Mouse (Mus musculus) c-Kit-positive CD71-positive TER-119-positive erythroid progenitor cells, embryonic 14.5 days (primary cell): ENCODE results near the gene Hist1h2ad.
"Not testable (repeated sequence)": the region's sequence is repeated elsewhere in the genome, so short reads cannot be mapped to it uniquely, and the experiment has no call there.

Experiments used
- DNase-seq: peaks from one replicate; pipeline ENCODE4 v3.0.0-alpha.2; 2013; ENCODE audit warnings: low spot score

The Hist1h2ad gene

DNA sequence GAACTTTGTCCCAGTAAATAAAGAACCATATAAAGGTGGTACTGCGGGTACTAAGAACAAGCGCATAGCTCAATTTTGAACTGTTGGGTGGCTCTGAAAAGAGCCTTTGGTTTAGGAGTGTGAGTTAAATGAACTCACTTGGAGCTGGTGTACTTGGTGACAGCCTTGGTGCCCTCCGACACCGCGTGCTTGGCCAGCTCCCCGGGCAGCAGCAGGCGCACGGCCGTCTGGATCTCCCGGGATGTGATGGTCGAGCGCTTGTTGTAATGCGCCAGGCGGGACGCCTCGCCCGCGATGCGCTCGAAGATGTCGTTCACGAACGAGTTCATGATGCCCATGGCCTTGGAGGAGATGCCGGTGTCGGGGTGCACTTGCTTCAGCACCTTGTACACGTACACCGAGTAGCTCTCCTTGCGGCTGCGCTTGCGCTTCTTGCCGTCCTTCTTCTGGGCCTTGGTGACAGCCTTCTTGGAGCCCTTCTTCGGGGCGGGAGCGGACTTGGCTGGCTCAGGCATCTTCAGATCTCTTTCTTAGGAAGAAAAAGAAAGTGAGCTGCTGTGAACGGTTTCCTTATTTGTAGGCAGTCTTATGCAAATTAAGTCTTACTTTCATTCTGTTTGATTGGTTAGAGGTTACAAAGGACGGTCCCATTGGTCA is 11.4 kb downstream of the Hist1h2ad start:
- DNase-seq = peak; percentile 97

DNA sequence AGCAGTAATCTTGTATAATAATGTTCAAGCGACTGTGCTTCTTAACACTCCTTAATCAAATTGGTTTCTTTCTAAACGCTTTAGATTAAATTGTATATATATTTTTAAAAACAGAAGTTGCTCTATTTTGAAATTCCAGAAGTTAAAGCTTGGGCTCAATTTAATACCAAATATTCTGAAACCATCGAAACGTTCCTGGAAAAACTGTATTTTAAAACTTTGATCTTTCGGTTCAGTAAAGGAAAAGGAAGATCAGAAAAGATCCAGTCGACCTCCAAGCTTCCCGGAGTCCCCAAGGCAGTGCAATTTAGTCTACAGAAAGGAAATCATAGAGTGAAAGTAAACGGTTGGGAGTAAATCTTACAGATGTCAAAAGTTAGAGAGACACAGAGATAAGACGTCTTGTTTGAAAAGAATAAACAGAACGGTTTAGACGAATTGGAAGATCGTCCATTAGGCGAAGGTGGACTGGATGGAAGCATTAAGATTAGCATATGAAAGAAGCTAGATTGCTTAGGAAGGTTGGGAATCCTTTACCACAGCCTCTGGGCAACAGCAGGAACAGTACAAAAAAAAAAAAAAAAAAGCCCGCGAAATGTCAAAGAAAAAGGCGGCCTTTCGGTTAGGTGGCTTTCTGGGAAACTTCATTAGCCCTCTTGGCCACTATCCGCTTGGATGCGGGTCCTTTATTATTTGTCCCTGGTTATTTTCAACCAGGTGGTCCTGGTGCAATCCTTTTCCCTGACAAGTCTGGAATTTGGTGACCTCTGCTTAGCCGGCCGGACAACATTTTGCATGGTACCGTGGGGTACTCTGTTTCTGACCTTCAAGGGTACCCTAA is 12.1 kb downstream of the Hist1h2ad start:
- DNase-seq = peak; percentile 63

DNA sequence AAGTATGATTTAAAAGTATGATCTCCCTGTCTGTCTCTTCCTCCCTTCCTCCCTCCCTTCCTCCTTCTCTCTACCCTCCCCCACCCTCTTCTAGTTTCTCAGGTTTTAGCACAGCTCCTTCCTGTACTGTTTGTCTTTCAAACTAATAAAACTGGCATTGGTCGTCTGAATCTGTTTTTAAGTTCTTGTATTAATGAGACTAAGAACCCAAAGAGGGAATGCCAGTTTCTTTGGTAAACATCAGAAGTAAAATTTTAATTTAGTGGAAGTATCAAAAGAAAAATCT is 12.7 kb downstream of the Hist1h2ad start:
- DNase-seq = peak; percentile 38

DNA sequence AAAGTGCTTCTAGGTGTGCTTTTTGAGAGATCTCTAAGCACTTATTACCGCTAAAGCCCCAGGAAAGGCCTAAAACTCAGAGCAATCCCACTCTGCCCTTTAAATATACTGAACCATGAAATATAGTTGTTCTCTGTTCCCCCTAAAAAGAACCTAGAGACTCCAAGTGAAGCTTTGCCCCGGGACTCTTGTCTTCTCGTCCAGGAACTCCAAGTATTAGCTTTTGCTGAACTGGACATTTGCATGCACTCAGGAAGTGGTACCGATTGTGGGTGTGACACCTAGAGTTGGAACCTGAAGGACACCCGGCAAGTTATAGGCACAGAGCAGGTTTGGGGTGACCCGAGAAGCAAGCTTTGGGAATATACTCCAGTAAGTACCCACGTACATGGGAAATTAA is 17.0 kb downstream of the Hist1h2ad start:
- DNase-seq = no peak

DNA sequence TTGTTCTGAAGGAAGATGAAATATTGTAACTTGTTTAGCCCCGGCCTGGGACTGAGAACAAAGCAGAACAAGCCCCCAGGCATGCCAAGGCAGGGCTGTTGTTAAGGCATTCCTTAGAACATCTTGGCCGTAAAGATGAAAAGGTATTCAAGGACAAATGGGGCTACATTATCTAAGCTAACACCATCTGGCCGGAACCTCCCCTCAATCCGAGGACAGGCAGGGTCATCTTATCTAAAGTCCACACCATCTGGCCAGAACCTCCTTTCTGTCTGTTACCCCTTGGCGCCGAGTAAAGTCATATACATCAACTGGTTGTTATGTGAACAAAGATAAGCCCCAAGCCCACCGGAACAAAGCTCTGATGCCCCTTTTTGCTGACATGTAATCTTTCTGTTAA is 17.7 kb downstream of the Hist1h2ad start:
- DNase-seq = not testable (repeated sequence)

DNA sequence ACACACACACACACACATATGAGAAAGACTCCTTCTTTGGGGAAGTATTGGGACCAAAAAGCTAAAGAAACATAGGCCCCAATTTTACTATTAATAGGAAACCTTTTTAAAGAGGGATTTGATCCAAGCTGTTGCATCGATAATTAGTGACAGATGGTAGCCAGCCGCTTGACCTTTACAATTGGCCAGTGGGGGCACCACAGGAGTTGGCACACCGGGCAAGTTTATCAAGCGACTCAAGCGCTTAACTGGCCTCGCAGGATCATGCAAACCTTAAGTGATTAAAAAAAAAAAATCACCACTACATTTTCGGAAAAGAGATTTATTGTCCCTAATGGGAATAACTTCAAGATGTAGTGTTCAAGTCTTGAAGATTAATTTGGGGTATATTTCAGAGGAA is 18.4 kb downstream of the Hist1h2ad start:
- DNase-seq = no peak

DNA sequence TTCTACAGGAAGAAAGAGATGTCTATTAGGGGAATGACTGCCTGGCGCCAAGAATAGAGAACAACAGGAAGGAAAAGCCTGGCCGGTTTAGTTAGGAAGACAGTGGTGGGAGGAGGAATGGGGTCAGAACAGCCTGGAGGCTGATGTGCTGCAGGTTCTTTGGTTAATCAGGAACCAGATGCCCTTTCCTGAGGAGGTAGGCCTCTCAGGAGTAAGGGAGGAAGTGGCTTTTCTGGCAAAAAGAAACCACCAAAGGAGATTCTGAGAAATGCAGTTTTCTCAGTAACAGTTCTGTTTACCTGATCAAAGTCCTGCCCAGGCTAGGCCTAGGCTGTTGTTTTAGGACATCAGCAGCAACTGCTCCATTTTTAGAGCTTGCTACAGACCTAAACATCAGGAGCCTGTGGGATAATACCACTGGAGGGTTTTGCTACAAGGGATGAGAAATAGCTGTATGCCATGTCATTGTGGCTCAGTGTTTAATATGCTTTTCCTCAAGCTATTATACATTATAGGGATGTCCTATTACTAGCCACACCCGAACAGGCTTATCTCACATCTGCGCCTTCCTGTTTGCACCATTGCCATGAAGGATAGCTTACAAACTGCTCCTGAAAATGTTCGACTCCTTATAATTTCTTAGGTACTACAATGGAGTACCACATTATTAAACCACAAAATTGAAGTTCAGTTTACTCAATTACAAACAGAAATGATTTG is 19.0 kb downstream of the Hist1h2ad start:
- peak; percentile 39 for DNase-seq

DNA sequence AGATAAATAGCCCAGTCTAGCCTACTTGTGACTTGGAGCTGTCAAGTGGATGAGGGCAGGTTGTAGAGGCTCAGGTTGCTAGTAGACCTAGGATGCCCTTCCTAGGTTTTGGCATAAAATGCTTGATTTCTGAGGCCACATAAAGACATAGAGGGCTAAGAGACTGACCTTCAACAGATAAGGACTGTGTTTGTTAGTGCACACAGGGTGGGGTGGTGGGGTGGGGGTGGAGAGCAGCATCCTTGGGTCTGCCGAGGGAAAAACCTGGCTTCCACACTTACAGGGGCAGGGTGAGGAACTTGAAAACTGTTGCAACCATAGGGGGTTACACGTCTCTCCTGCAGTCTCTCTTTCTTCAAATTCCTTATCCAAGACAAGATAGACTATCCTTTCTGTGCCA is 21.0 kb downstream of the Hist1h2ad start:
- no peak for DNase-seq

DNA sequence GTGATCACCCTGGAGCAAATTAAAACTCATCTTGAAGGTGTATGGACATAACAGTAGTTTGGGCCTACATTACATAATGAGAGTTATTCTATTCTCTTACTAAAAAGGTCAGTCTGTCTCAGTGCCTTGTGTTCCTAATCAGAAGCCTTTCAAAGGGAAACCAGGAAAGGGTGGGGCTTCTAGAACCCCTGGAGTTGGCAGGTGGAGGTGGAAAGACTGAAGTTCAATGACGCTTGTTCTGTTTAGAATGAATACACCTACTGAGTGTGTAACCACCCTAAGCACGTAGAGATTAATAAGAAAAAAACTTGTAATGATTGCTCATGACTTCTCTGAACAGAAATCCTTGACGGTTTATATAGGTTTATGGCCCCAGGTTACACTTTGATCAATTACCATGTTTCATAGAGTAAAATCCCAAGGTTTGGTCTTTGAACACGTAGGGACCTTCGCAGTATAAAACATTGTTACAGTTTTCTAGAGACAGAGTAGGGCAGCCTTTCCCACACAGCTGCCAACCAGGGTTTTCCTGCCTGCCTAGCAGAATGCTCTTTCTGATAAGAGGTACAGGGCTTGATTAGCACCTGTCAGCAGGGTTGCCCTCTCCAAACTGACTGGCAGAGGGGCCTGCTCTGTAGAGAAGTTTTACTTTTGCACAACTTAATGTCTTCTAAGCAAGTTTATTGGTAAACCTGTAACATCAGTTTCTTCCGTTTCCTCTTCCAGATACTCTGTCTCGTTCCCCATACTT is 21.6 kb downstream of the Hist1h2ad start:
- DNase-seq = peak; percentile 68

DNA sequence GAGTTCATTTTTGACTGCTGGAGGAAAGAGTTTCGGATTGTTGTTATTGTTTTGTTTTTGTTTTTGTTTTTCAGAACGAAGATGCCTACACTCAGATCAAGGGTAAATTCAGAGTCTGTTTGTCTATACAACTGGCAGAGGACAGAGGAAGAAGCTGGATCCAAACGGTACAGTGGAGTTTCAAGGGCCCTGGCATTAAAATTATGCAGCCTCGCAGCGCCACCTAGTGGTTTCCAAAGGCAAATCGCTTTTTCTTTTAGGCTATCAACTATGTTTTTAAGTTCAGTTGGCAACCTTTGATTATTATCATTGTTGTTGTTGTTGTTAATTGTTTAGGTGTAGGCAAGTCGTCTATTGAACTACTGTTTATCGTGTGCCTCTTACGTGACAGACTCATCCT is 23.8 kb downstream of the Hist1h2ad start:
- peak; percentile 90 for DNase-seq

DNA sequence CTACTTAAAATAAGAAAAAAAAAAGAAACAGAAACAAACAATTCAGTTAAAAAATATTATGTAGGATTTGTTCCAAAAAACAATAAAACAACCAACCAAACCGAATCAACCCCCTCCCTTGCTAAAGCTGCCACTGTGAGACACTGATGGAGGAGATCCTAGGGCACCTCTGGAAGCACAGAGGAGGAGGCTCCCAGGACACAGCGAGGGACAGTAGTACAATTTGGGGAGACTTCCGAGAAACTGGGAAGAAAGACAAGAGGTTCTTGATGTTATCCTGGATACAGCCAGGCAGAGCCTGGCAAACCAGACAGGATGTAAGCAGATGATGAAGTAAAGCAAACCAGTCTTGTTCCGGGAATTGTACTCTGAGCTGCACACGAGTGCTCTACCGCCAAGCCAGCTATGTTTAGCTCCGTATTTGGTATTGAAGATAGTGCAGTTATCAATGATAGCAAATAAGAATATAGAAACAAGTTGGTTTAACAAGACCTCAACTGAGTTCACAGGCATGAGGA is 29.1 kb downstream of the Hist1h2ad start:
- DNase-seq = no peak

DNA sequence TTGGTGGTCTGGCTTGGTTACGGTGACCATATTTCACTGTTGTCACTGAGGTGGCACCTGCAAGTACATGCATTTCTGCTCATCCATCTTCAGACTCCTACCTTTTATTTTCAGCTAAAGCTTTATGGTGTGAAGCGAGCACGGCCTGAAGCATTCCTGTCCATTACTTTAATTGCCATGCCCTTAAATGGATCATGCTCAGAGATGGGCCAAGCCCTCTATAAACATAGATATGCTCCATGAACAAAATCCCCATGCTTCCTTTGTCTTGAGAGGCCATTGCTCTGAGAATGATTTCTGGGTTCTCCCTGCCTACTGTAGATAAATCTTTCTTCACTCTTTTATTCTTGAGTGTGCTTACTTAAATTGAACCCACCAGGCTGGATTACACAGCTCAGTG is 30.3 kb downstream of the Hist1h2ad start:
- no peak for DNase-seq

DNA sequence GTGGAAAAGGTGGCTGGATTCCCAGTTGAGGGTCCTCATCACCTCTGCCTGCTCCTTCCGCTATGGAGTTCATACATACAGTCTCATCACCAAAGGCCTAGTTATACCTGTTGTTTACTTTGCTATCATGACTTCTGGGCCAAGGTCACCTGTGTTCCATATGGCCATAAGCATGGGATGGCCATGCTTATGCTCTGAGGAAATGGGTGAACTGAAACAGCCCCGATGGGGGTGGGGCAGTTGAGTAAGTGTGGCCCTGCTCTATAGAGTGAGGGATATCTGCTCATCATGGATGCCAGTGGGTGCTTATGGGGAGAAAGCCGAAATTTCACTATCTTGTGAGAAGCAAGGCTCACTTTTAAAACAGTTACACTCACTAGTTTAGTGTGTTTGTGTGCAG is 30.9 kb downstream of the Hist1h2ad start:
- no peak for DNase-seq

DNA sequence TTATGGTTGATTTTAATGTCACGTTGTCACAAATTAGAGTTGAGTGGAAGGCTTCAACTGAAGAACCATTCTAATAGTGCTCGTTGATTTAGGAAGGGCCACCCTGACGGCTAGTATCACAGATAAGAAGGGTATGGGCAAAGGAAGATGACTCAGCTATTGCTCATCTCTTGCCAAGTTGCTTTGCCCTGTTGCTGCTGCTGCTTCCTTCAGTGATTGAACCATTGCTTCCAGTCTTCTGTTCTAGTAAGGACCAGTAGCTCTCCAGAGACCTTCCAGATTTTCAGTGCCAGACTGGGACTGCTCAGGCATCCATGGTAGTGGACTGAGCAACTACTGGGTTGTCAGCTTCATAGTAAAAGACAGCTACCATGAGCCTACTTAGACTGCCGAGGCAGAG is 35.0 kb downstream of the Hist1h2ad start:
- DNase-seq = peak; percentile 67

DNA sequence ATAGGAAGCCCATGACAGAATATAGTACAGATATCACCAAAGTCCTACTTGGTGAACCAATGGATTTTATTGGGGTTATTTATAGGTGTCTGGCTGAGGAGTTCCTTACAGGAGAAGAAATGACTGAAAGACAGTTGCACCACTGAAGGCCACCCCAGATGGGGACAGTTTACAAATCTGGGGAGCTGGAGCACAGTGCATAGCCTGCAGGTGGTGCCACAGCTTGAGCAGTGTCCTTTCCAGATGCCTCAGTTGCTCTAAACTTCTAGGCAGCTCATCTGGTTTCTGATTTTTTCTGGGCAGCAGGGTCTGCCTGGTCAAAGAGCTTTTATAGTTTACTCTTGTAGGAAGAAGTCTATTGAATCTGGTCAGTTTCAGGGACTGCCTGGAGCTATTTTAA is 35.7 kb downstream of the Hist1h2ad start:
- no peak for DNase-seq

DNA sequence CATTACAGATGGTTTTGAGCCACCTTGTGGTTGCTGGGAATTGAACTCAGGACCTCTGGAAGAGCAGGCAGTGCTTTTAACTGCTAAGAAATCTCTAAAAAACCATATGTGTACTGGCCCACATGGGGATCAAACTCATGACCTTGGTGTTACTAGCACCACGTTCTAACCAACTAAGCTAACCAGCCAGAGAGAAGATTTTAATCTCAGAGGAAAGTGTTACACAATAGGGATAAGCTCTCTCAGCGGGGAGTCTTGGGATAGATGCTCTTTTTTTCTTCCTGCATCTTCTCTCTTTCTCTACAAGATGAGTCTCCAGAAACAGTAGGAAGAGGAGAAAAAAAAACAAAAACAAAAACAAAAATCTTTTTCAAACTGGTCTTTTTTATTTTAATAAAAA is 36.2 kb downstream of the Hist1h2ad start:
- DNase-seq = no peak

DNA sequence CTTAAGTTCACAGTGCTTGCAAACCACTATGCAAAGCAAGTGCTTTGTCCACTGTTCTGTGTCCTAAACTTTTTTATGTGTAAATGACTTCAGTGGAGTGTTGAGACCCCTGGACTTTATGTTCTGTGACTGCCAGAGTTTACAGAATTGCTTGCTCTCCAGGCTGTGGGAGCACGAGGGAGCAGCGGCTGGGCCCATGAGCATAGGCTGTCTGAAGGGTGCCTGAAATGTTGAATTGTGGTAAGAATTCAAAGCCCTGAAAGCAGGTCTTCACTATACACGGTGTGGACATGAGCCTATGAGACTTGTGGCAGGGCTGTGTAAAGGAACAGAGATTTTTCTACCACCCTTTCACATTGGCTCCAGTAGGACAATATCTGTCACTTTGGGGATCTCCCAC is 37.5 kb downstream of the Hist1h2ad start:
- DNase-seq = no peak

DNA sequence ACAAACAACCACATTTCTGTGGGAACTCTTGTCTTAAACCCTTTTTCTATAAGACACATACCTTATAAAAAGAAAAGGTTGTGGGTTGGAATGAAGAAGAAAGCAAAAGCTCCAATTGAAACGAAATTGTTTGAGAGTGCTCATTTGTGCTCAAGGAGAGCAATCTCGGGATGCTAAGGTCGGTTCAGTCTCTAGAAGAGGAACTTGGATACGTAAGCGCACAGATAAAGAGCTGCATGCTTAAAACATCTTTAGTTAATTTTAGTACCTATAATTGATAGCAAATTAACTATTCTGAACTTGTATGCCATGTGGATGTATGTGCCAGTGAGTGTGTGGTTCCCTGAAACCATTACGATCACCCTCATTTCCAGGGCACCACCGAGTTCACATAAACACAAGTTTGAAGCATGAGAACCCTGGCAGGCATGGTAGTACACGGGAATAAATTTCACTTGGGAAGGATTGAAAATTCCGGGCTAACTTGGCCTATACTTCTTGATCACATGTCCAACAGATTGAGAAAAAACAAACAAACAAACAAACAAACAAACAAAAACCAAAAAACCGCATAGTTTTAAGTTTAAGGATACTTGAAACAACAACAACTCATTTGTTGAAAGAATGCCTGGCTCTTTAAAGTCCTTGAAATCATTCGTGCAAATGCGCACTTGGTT is 46.0 kb downstream of the Hist1h2ad start:
- no peak for DNase-seq

DNA sequence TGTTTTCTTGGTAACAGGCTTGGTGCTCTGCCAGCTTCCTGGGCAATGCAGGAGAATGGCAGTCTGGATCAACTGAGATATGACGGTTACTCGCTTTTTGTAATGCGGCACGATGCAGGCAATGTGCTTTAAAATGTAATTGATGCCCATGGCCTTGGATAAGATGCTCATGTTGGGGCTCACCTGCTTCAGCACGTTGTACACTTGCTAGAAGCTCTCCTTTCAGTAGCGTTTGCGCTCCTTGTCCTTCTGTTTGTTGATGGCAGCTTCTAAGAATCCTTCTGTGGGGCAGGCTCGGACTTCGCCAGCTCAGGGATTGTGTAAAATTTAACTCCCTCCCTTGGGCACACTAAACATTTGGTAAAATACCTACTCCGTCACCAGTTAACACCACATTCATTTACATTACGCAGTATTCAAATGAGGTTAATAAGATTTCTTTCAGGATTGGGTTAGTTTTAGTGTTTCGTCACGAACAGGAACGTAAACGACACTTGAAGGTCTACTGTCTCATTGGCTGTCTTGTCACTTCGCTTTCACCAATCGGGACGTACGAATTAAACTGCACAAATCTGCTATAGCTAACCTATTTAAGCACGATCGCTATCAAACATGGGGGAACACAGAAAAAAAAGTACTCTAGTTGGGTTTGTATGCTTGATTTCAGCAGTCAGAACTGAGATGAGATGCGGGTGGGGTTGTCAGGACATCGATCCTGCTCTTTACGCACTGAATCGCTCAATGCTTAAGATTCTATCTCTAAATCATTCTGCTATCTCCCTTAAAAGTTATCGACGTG is 46.8 kb downstream of the Hist1h2ad start, which contains the start of gene Hist1h2be:
Gene Hist1h2be (minus strand): TSS at position 392 of the 799 bp plus-strand sequence.
- DNase-seq = peak; percentile 94

DNA sequence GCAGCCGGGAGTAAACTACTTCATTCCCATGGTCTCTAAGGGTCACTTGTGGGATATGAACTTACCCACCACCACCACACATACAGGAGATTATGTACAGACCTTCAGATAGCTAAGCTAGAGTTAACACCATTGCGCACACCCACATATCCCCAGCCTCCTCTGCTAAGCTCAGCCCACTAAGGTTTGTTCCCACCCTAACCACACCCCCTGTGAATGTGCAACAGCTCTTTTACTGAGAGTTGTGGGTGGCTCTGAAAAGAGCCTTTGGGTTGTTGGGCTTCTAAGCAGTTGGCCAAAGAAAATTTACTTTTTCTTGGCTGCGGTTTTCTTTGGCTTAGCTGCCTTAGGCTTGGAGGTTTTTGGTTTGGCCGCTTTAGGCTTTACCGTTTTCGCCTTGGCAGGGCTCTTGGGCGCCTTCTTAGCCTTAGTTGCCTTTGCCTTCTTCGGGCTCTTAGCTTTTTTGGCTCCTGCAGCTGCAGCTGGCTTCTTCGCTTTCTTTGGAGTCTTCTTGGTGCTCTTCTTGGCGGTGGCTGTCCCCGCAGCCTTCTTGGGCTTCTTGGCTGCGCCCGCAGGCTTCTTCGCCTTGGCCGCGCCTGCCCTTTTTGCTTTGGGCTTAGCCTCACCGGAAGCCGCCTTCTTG is 47.5 kb downstream of the Hist1h2ad start:
- DNase-seq = peak; percentile 89
